Mouse (Mus musculus): Measurements from ENCODE around the gene Rnf121. TPM values are rescaled to one million over a fixed set of nuclear protein-coding genes. Genes with fewer than 3 reads are reported as not detected.
A peak's percentile ranks its signal among the peaks of the same experiment; 100 is the strongest.

Gene Rnf121
- polyA plus RNA-seq, 1 experiment from 2014 or later: 18.2 TPM

- Histone ChIP-seq H3K4me3 (ENCODE audit: low read depth, low read length) (peak overlapping the region; percentile 34), H3K4me2 (replicated peaks; ENCODE audit: low read depth, low read length) (peak overlapping the region; percentile 71), H3K27me3 (replicated peaks; ENCODE audit: insufficient read depth, low read length) (no peaks in the 10 kb centered on the region), H3K9ac (replicated peaks; ENCODE audit: low read depth) (no peak overlapping the region), H3K9me3 (ENCODE audit: low read length) (no peaks in the 10 kb centered on the region), H3K36me3 (ENCODE audit: insufficient read depth, low read length) (no peaks in the 10 kb centered on the region), H3K4me1 (ENCODE audit: insufficient read depth, low read depth, low read length) (peaks cover 10% of the 10 kb centered on the region; the same call in 1 of the 2 replicates), H3K27ac (ENCODE audit: low read length) (no peak overlapping the region)
- TF ChIP-seq CTCF (IDR thresholded peaks at IDR 0.05) (no peak), EP300 (IDR thresholded peaks at IDR 0.05) (no peak)
- DNase-seq (ENCODE audit: low spot score) (peak; percentile 85), ATAC-seq (peak; percentile 88)
- WGBS: 7% methylated on average over 30 of the region's 30 CpGs
These were observed 34.7 kb upstream of the Rnf121 start for GRCm38 (mm10) chr7:102099760-102100661.

DNA sequence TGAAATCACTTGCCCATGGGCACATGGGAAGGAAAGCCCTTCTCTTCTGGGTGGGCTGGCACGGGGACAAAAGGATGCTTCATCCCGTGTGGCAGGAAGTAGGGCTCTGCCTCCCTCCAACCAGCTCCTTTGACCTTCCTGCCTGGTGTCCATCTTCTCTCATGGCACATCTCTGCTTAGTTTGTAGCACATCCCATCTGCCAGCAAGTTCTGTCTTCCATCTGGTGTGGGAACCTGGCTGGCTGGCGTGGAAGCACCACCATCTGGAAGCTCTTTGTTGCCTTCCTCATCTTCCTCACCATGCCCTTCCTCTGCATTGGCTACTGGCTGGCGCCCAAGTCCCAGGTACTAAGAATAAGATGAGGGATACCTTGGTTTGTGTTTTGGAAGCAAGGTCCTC lies 22.1 kb upstream of the Rnf121 start:
- Histone ChIP-seq H3K4me3 (ENCODE audit: low read depth, low read length) (no peak overlapping the region), H3K27ac (ENCODE audit: low read length) (no peak overlapping the region), H3K9ac (replicated peaks; ENCODE audit: low read depth) (no peak overlapping the region), H3K36me3 (ENCODE audit: insufficient read depth, low read length) (peaks cover under 1% of the 10 kb centered on the region; the same call in 1 of the 2 replicates), H3K4me2 (replicated peaks; ENCODE audit: low read depth, low read length) (no peak overlapping the region), H3K4me1 (ENCODE audit: insufficient read depth, low read depth, low read length) (no peaks in the 10 kb centered on the region), H3K9me3 (ENCODE audit: low read length) (no peaks in the 10 kb centered on the region), H3K27me3 (replicated peaks; ENCODE audit: insufficient read depth, low read length) (no peaks in the 10 kb centered on the region)
- DNase-seq (ENCODE audit: low spot score): no peak
- ATAC-seq: no peak
- no peak for TF ChIP-seq CTCF (IDR thresholded peaks at IDR 0.05)
- TF ChIP-seq EP300 (IDR thresholded peaks at IDR 0.05): no peak
- WGBS: 76% methylated on average over 4 of the region's 4 CpGs

DNA sequence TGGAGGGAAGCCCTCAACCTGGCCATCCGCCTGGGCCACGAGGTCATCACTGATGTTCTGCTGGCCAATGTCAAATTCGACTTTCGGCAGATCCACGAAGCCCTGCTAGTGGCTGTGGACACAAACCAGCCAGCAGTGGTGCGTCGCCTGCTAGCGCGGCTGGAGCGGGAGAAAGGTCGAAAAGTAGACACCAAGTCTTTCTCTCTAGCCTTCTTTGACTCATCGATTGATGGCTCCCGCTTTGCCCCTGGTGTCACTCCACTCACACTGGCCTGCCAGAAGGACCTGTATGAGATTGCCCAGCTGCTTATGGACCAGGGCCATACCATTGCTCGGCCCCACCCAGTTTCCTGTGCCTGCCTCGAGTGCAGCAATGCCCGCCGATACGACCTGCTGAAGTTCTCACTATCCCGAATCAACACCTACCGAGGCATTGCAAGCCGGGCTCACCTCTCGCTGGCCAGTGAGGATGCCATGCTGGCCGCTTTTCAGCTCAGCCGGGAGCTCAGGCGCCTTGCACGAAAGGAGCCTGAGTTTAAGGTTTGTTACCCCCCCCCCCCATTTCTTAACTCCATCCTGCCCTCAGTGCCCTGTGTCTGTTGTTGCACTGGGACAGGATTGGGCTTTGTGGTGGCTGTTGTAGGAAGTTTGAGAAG lies 18.9 kb upstream of the Rnf121 start:
- Histone ChIP-seq H3K4me1 (ENCODE audit: insufficient read depth, low read depth, low read length) (no peaks in the 10 kb centered on the region), H3K9ac (replicated peaks; ENCODE audit: low read depth) (no peak overlapping the region), H3K9me3 (ENCODE audit: low read length) (no peaks in the 10 kb centered on the region), H3K27ac (ENCODE audit: low read length) (no peak overlapping the region), H3K27me3 (replicated peaks; ENCODE audit: insufficient read depth, low read length) (no peaks in the 10 kb centered on the region), H3K36me3 (ENCODE audit: insufficient read depth, low read length) (peaks cover 11% of the 10 kb centered on the region; the same call in 1 of the 2 replicates), H3K4me3 (ENCODE audit: low read depth, low read length) (no peak overlapping the region), H3K4me2 (replicated peaks; ENCODE audit: low read depth, low read length) (no peak overlapping the region)
- ATAC-seq (no peak), DNase-seq (ENCODE audit: low spot score) (no peak)
- TF ChIP-seq EP300 (IDR thresholded peaks at IDR 0.05) (no peak), CTCF (IDR thresholded peaks at IDR 0.05) (no peak)
- WGBS: 86% methylated on average over 24 of the region's 26 CpGs

- Histone ChIP-seq H3K4me3 (ENCODE audit: low read depth, low read length) (no peak within 1 kb of the TSS), H3K9ac (replicated peaks; ENCODE audit: low read depth) (no peak within 1 kb of the TSS), H3K36me3 (ENCODE audit: insufficient read depth, low read length) (peaks cover 17% of the 10 kb centered on the region), H3K4me2 (replicated peaks; ENCODE audit: low read depth, low read length) (no peak within 1 kb of the TSS), H3K9me3 (ENCODE audit: low read length) (no peaks in the 10 kb centered on the region), H3K4me1 (ENCODE audit: insufficient read depth, low read depth, low read length) (no peaks in the 10 kb centered on the region), H3K27me3 (replicated peaks; ENCODE audit: insufficient read depth, low read length) (no peaks in the 10 kb centered on the region), H3K27ac (ENCODE audit: low read length) (no peak within 1 kb of the TSS)
- DNase-seq (ENCODE audit: low spot score): no peak
- WGBS: 80% methylated on average over 5 of the region's 5 CpGs
- TF ChIP-seq EP300 (IDR thresholded peaks at IDR 0.05) (no peak), CTCF (IDR thresholded peaks at IDR 0.05) (no peak)
- no peak for ATAC-seq
These were observed 17.5 kb upstream of the Rnf121 start, which contains the start of gene Trpc2 for GRCm38 (mm10) chr7:102082816-102083215. Trpc2 (plus strand) TSS chr7:102083116.

DNA sequence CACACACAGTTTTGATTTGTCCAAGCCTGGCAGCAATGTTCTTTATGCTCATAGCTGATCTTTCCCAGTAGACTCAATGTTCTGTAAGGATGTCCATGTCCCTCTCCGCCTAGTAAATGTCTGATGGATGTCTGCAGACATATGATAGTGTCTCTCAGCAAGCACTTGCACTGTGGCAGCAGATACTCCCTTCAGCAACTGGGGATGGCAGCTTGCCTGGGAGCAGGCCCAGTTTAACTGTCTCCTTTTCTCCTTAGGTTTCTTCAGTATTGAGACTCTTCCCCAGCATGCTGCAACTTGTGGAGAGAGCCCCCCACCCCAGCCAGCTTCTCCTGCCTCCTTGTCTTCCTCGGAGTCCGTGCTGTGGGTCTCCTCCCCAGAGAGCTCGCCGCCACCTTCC lies 16.5 kb upstream of the Rnf121 start:
- ATAC-seq (no peak), DNase-seq (ENCODE audit: low spot score) (no peak)
- no peak for TF ChIP-seq CTCF (IDR thresholded peaks at IDR 0.05)
- TF ChIP-seq EP300 (IDR thresholded peaks at IDR 0.05): no peak
- H3K4me2 ChIP-seq (replicated peaks; ENCODE audit: low read depth, low read length): no peak overlapping the region
- no peak overlapping the region for H3K27ac ChIP-seq (ENCODE audit: low read length)
- no peaks in the 10 kb centered on the region for H3K9me3 ChIP-seq (ENCODE audit: low read length)
- H3K4me1 ChIP-seq (ENCODE audit: insufficient read depth, low read depth, low read length): no peaks in the 10 kb centered on the region
- no peak overlapping the region for H3K9ac ChIP-seq (replicated peaks; ENCODE audit: low read depth)
- H3K27me3 ChIP-seq (replicated peaks; ENCODE audit: insufficient read depth, low read length): no peaks in the 10 kb centered on the region
- H3K4me3 ChIP-seq (ENCODE audit: low read depth, low read length): no peak overlapping the region
- WGBS: 90% methylated on average over 5 of the region's 5 CpGs
- H3K36me3 ChIP-seq (ENCODE audit: insufficient read depth, low read length): peaks cover 17% of the 10 kb centered on the region

- Histone ChIP-seq H3K4me1 (ENCODE audit: insufficient read depth, low read depth, low read length) (no peaks in the 10 kb centered on the region), H3K9me3 (ENCODE audit: low read length) (no peaks in the 10 kb centered on the region), H3K36me3 (ENCODE audit: insufficient read depth, low read length) (peaks cover 24% of the 10 kb centered on the region), H3K4me2 (replicated peaks; ENCODE audit: low read depth, low read length) (no peak overlapping the region), H3K27me3 (replicated peaks; ENCODE audit: insufficient read depth, low read length) (no peaks in the 10 kb centered on the region), H3K27ac (ENCODE audit: low read length) (no peak overlapping the region), H3K9ac (replicated peaks; ENCODE audit: low read depth) (no peak overlapping the region), H3K4me3 (ENCODE audit: low read depth, low read length) (no peak overlapping the region)
- DNase-seq (ENCODE audit: low spot score) (no peak), ATAC-seq (no peak)
- no peak for TF ChIP-seq EP300 (IDR thresholded peaks at IDR 0.05)
- no peak for TF ChIP-seq CTCF (IDR thresholded peaks at IDR 0.05)
- 62% methylated on average over 8 of the region's 8 CpGs for WGBS
These were observed 15.0 kb upstream of the Rnf121 start for GRCm38 (mm10) chr7:102080311-102080710.

All from lung, postnatal 0 days (tissue).